Mouse (Mus musculus) adrenal gland, postnatal 4 days (tissue): ENCODE measurements at regions not wholly inside any gene's neighbourhood (a gene's known extent, or its start where the extent isn't known, plus 50 kb on each side); places are given as distances from the start of the nearest gene placed in this dataset.

Source experiments
- DNase-seq, 2 experiments: peaks; one replicate each; pipeline ENCODE4 v3.0.0; 2021 to 2022; ENCODE audit warnings: low spot score in 2 of 2, mixed read lengths in 2 of 2

DNA sequence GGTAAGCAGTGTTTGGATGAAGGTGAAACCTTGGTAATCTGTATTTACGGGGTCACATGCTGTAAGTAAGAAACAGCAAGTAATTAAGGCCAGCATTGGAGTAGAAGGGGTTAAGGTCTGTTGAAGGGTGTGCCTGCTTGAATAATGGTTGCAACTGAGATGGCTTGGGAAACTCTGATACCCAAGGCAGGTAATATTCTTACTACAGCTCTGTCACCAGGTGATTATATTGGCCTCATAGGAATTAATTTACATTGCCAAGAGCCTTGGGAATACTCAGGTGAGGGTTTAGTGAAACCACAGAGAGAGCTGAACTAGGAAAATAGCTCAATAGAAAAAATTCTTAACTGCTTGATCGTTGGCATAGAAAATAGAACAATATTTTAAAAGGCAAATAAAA is 73.8 kb upstream of the Lcorl start:
- DNase-seq, result no peak

DNA sequence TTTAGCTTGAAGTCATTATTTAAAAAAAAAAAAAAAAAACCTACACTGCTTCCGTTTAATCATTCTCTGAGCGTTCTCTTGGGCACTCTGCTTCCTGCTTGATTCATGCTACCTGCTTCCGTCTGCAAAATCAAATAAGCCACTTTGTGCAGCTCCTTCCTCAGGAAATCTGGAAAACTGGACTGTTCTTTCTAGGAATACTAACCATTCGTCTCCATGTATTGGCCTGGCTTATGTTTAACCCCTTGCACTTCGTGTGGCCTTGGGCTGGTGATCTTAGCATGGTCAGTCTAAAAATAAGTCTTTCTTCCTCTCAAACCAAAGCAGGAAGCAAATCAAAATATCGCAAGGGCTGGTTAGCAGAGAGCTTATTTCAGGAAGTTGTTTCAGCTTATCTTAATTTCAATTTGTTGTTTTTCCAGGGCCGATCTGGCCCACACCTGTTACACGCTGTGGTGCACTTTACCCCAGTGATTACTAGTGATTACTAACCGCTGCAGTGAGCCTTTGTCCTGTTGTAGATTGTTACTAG is 68.5 kb upstream of the Lcorl start:
- no peak for DNase-seq

DNA sequence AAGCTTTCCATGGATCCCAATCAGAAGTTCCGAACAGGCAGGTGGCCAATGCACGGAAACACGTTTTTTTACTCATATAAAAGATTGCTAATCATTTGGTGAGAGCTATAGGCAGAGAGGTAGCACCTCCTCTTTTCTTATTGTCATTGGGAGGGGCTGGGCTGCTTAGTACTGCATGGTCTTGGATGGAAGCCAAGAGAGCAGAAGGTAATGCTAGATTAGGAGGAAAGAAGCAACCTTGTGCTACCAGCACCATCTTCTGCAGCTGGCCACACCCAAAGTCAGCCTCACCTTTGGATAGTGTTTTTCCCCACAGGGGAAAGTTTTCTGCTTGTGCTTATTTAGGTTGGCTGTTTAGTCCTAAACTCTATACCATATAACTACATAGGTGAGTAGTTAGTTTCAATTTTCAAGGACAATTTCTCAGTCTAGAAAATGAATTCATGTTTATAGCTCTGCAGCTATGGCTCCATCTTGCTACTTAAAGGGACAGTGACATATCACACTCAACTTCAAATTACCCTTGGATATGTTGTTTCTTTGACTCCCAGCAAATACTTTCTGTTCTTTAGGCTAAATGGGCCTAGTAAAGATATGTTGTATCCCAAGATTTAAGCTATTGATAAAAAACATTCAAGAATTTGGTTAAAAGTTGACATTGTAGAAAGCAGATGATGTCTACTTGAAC is 66.6 kb upstream of the Lcorl start:
- DNase-seq, result no peak
